Mouse (Mus musculus) lung, postnatal 4 days (tissue): Measurements from ENCODE around the gene Luc7l3.
A peak's percentile ranks its signal among the peaks of the same experiment; 100 is the strongest.

ENCODE experiments used
- DNase-seq, 2 experiments: peaks; one replicate each; pipeline ENCODE4 v3.0.0; 2021

The Luc7l3 gene

DNA sequence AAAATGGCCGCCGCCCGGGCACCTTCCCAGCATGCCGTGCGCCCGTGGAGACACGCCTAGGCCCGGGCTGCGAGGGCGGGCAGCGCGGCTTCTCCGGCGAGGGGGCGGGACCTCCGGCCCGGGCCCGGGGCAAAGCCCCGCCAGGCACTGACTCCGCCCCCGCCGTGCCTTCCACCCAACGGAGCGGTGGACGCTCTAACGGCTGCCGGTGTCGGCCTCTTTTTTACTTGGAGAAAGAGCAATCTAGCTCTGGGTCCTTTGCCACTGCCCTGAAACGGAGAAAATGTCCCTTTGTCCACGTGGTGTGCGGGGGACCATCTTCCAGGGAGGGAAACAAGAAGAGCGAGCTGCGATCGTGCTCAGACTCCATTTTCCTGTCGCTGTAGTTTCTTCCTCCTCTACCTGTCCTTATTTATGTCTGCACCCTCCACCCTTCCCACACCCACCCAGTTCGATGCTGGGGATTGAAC is at the start of gene Luc7l3:
Gene Luc7l3 (minus strand): TSS at position 58 of the 470 bp plus-strand sequence.
- peak; percentile 96 to 97 for DNase-seq

DNA sequence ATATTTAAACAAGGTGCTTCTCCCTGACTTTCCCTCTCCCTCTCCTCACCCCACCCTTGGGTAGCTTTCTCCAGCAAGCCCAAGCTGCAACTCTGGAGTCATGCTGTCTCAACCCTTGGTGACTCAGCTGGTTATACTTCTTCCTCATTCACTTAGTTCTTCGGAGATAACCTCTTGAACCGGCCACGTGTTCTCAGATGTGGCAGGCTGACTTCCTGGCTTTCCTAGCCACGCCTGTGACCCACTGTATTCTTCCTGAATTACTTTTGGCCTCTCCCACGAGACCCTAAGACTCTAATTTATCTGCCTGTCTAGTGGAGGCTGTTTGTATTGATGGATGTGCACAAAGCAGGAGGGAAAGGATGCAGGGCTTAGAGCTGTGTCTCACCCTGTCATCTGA is 49.0 kb upstream of the Luc7l3 start:
- DNase-seq = no peak

DNA sequence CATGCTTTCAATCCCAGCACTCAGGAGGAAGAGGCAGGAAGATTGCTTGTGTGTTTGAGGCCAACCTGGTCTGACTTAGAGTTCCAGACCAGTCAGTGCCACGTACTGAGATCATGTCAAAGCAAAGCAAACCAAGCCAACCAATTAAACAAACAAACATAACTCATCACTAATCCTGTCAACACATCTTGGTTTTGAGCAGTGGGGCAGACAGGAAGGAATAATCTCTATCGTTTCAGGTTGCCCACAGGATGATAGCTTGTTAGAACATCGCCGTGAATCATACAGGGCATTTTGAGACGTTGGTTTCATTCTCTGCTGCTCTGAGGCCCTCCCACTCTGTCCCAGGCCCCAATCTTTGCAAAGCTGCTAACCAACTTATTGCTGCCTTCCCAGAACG is 48.2 kb upstream of the Luc7l3 start:
- DNase-seq = no peak

DNA sequence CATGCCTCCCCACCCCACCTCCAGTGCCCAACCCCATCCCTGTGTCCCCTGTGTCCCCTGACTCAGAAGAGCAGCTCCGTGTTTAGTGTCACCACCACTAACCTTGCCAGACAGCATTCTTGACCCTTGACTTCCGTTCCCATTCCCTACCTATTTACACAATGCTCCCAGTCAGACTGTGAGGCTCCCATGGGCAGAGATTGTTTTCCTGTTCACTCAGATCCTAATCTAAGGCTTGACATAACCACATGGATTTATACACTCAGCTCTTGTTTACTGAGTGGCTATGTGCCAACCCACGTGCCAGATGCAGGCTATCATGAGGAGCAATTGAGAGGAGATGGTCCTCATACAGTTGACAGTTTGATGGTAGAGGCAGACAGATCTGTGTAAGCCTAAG is 43.6 kb upstream of the Luc7l3 start:
- DNase-seq = peak; percentile 46 to 64

DNA sequence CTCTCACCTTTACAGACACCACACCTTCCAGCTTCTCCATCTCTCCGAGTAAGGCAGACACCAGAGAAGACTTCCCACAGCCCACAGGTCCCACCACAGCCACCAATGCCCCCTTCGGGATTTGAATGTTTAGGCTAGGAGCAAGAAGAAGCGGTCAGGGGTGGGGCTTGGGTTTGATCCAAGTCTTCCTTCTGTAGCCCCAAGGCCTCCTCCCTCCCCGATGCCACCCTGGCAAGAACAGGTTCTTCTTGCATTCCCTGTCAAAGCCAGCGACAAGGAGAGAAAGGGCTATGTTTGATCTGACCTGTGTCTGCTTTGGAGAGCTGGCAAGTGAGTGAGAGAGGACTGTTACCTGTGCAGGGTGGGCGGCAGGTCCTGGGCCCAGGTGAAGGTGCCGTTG is 41.9 kb upstream of the Luc7l3 start:
- peak; percentile 33 to 59 for DNase-seq

DNA sequence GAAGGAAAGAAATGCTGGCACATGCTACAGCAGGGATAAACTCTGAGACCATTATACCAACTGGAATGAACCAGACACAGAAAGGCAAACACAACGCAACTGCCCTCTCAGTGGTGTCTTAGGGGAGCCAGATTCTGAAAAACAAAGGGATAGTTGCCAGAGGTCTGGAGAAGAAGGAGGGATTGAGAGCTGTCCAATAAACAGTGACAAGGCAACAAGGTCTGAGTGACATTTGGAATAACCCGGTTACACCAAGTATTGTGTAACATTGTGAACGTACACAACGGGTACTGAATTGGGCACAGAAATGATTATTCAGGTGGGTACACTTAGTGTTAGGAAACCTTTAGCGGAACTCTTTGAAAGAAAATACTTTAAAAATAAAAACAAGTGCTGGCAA is 40.3 kb upstream of the Luc7l3 start:
- DNase-seq = no peak

DNA sequence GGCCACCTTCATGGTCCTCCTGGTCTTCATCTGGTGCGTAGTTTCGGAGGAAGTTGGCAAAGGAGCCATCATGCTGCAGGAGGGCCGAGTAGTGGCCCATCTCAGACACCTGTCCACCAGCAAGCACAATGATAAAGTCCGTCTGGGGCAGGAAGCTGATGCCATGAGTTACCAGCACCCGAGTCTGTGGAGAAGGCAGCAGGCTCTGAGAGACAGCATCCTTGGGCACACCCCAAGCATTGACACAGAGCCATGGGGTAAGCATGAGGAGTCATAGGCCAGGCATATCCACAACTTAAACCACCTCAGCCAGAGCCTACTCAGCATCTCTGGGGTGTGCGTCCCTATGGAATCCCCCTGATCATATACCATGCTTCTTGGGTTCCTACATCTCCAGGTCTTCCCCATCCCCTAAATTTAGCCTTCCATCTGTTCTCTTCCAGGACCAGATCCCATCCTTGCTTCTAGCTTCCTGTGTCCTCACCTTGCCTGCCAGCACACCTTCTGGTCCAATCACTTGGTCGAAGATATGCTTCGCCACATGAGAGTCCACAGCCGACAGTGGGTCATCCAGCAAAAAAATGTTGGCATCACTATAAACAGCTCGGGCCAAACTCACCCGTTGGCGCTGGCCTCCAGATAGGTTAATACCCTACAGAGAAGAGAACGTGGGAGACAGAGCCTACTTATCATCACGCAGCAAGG is 39.5 kb upstream of the Luc7l3 start:
- DNase-seq = no peak

DNA sequence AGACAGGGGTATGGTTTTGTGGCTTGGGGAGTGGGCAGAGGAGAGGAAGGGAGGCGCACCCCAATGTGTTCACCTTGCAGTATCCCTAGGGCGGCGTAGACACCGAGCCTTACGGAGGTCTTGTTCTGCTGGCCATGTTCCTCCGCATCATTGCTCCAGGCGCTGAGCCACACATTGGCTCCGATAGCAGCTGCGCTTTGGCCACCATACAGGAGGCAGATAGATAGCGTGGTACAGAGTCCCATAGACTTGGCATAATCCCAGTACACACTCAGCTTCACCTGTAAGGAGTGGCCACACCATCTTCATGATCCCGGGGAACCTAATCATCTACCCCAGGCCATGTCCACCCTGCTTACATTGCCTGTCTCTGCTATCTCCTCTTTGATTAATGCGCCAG is 37.4 kb upstream of the Luc7l3 start:
- DNase-seq = no peak

DNA sequence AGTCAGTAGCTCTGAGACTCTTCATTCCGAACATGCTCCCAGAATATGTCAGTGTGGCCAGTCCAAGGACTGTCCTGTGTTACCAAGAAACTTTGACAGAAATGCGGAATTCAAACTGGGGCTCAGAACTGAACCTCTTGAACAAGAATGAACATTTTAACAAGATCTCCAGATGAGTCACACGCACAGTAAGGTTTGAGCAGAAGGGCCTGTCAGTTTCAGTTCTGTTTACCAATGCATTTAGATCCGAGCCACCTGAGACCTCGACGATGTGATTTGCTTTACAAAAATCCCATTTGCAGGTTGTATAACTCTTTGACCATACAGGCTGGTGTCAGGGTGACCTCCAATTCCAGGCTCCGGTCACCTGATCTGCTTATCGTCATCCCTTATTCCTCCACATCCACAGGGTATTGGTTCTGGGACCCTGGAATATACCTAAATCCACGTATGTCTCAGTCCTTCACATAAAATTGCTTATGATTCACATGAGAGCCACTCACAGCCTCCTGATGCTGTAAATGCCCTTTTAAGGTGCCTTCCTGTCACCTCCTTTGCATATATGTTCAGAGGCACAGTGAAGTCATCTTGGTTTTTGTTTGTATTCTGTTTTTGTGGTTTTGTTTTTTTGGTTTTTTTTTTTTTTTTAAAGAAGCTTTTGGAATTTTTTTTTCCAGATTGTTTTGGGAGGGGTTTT is 33.9 kb upstream of the Luc7l3 start:
- no peak for DNase-seq

DNA sequence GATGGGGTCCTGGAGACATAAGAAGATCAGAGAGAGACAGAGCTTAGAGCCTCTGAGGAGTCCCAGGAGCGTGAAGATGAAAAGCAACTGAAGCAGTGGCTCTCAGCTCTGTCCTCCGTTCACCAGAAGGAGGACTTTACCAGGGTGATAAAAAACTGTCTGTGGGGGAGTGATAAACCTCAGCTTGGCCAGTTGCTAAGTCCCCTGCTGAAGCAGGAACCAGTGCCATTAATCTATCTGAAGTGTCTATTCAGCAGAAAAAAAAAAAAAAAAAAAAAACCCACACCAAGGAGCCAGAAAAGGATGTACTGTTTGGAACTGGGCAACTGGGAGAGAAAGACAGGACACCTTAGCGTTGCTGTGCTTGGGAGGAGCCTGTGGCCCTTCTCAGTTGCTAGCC is 29.3 kb upstream of the Luc7l3 start:
- DNase-seq = no peak

DNA sequence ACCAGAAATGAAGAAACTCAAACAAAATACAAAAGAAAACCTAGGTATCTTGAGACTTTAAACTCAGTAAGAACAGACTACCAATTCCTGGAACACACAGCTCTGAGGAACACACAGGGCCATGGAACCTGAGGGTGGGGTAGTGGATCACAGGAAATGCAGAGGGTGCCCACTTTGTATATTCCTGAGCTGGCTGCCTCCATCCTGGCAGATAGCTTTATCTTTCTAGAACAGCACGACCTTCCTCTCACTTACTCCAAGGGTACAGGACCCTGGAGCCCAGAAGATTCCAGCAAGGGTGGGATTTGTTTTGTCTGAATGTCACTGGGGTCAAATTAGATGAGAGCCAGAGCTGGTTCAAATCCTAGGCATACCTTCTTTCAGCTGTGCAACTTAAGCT is 28.5 kb upstream of the Luc7l3 start:
- DNase-seq = peak in 1 of 2 experiments; percentile 16

DNA sequence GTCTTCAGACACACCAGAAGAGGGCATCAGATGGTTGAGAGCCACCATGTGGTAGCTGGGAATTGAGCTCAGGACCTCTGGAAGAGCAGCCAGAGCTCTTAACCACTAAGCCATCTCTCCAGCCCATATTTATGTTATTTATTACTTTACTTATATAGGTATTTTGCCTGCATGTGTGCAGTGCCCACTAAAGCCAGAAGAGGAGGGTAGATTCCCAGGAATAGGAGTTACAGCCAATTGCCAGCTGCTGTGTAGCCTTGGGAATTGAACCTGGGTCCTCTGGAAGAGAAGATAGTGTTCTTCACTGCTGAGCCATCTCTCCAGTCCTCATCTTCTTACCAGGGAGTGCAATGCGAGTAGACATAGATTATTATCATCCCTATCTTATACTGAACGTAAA is 28.1 kb upstream of the Luc7l3 start:
- DNase-seq = no peak

DNA sequence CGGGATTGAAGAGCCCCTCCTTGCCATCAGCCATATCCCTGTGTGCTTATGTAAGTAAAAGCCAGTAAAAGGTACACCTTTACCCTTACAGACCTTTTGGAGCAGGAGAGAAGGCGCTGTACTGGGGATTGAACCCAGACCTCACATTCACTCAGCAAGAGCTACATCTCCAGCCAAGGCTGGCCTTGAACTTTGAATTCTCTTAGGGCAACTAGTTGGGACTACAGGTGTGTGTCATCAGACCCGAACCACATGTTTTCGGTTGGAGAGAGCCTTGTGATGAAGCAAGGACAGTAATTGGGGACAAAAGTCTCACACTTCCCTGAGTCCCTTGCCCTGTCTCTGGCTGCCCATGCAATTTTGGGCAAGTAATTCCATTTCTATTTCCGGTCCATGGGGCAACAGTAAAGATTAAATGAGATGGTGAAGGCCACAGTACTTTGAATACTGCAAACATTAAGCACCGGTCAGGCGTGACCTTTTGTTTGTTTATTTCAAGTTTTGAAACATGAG is 25.3 kb upstream of the Luc7l3 start:
- no peak for DNase-seq

DNA sequence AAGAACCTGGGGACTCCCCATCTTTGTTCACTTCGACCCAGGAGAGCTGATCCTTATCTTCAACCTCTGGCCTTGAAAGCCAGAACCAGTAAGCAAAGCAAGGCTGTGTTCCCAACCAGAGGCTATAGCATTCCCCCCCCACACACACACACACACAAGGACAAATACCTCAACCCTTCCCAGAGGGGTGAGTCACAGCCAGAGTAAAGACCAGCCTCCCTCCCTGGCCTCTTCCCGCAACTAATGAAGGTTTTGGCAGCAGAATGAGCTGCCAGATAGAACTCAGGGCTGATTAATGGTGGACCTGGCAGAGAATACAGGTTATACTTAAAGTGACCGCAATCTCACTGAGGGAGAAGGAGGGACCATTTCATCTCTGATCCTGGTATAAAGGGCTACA is 24.8 kb upstream of the Luc7l3 start:
- DNase-seq = no peak

DNA sequence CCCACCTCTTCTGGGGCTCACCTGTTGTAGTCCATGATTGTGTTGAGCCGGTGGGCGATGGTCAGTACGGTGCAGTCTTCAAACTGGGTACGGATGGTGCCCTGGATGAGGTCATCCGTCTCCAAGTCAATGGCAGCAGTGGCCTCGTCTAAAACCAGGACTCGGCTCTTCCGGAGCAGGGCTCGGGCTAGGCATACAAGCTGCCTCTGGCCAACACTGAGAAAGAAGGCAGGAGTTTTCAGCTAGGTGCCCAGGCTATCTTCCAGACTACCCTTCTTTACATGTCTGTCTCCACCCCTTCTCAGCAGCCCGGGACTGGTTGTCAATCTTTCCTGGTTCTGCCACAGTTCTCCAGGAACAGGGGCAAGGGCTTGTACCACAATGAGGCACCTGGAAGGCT is 24.1 kb upstream of the Luc7l3 start:
- DNase-seq = no peak

DNA sequence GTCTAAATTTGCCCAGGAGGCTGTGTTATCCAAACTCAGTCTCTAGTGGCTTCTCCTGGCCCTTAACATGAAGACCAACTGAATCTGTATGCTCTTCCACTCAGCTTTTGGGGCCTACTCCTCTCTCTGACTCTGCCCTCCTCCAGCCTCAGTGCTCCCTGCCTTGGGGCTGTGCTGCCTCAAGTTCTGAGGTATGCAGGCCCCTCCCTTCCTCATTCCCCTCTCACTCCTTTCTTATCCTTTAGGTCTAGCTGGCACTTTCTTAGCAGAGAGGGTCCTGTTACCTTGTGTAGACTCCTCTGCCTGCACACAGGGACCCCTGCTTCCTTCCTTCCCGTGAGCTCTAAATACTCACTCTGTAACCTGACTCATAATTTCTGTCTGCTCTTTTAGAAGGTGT is 22.7 kb upstream of the Luc7l3 start:
- DNase-seq = no peak

DNA sequence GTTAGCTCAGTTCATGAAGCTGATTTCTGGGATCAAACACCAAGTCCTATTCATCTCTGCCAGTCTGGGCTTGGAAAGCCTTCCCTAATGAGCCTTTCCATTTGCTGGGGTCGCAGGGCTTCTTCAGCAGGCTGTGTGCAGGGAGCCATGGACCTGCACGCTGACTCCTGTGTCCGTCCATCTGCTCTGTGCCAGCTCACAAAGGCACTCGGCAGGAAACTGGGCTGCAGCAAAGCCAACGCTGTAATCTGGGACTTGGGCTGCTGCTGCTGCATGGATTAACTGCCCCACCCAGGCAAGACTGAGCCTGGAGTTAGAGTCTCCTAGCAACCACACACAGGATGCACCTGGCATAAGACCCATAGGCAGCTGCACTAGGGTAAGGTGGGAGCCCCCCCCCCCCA is 22.2 kb upstream of the Luc7l3 start:
- no peak for DNase-seq

DNA sequence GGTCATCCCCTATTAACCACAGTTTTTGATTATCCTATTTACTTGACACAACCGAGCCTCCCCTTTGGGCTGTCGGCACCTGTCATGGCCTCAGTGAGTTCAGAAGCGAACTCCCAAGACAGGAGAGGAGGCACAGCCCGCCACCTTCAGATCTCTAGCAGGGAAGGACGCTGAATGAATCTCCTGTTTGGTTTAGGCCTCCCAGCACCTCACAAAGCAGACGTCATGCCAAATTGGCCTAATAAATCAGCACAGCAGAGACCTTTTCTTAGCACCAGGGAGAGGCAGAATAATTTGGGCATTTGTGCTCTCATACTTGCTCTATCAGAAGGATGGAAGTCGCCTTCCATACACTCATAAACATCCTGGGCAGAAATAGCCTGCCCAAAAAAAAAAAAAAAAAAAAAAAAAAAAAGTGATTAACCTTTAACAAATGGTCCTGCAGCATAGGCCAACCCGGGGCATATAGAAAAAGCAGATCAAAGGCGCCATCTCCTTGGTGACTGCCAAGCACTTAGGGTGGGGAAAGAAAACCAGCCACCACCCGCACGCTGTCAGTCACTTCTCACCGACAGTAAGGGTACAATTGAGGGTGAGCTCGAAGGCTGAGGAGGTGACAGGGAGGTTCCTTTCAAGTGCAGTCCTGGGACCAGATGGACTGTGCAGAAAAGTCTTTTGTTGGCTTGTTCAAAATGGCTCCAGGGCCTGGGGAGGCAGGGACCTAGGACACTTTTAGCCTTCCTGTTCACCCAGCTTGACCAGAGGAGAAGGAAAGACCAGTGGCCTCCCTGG is 20.5 kb upstream of the Luc7l3 start:
- no peak for DNase-seq

DNA sequence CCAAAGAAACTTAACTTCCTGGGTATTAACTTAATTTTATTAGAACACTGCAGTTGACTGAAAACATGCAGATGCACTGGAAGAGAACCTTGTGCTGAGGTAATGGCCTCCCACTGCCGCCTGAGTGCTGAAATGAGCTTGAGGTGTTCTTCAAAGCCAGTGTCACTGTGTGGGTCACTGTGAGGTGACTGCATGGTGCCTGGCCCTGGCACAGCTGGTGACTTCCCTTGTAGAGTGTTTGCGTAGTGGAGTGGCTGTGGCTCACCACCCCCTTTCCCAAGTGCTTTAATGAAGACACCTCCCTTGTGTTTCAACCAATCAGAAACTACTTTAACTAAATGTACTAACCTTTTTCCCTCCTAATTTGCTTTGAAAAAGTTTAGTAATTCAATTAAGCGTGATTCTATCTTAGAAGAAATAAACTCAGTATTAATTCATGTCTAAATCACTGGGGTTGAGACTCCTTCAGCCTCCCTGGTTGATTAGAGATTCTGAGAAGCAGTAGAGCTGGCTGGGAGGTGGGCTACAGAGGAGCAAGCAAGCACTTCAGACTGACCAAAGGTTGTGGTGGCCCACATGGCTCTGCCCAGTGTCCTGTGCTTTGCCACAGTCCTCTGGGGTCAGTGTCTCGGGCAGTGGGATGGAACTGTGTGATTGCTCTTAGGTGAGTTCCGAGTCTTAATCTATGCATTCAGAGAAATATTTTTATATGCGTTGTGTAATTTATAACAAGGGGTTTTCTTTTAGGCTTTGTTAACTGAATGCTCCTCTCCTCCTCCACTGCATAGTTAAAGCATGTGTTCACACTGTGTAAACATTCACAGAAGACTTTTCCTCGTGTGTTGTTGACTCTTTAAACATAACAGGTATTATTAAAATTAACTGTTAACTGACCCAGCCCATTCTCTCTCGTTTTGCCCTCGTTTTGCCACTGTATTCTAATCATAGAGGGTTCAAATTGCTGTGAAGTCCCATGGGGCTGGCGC is 19.5 kb upstream of the Luc7l3 start:
- DNase-seq = peak; percentile 66 to 85

DNA sequence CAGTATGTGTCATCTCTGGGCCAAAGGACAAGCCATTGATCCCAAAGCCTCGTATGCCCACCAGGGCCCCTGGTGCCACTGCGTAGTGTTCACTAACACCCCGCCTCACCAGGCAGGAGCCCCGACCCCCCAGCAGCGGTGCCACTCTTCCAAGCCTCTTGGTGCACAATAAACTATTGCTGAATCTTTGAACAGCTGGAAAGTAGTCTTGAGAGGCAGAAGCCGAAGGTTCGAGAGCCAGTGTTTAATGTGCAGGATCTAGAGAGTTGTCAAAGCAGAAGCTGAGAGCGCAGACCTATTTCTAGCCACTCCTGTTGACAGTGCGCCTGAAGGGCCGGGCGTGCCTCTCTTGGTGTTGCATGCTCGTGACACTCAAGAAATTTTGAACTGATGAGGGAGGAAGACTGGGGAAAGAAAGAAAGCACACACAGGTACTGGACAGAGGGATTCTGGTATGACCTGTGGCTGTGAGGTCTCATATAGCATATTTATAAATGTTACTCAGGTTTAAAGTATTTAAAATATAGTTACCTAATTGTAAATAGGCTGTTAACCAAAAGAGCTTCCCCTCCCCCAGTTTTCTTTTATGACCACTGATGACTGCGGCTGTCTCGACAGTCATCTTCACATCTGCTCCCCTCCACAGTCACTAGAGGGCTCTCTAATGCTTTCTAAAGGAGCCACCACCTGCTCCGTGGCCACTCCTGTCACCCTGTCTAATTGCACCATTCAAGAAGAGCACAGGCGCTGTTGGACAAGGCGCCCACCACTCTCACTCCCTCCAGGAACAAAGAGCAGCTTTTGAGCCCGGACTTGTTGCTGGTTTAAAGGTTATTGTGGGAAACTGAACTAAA is 18.2 kb upstream of the Luc7l3 start:
- DNase-seq = peak; percentile 67 to 73

DNA sequence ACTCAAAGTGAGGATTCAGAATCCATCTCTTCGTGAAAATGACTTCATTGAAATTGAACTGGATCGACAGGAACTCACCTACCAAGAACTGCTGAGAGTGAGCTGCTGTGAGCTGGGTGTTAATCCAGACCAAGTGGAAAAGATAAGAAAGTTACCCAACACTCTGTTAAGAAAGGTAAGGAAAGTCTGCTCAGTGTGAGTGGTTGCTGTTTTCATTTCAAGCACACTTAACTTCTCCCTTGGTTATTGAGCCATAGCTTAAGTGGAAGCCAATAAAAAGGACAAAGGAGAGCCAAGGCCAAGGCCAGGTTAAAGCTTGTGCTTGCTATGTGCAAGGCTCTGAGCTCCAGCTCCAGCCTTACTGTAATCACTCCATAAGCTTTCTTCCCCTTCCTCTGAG is 16.6 kb upstream of the Luc7l3 start:
- no peak for DNase-seq
